In genomic region chr1:152903591-152904135, GRCm38 (mm10) we compare ENCODE assay signal across 8 mouse cellular contexts. TPM values are rescaled to one million over a fixed set of nuclear protein-coding genes. Genes with fewer than 3 reads are reported as not detected.
DNase-seq lines count a peak whose midpoint lies in the region; ATAC-seq and TF ChIP-seq lines count a peak whose summit lies in the region.

No protein-coding gene starts in this region.

- in situ Hi-C loops in Patski (cut with MboI; ENCODE audit: low pct_unique_long_range_greater_than_20kb), result loop anchor here (5.0 kb wide), 2 partner anchors 111 to 189 kb away; no protein-coding TSS in a partner anchor

- H3K27ac ChIP-seq in lung, embryonic 14.5 days (ENCODE audit: low read depth), result peak overlapping the region; percentile 98
- H3K27ac ChIP-seq in embryonic facial prominence, embryonic 11.5 days (replicated peaks; ENCODE audit: low read depth, low read length), result peak overlapping the region; percentile 91
- H3K27ac ChIP-seq in hindbrain, embryonic 16.5 days (ENCODE audit: low read depth, low read length), result peak overlapping the region; percentile 100
- peak overlapping the region; percentile 99 for H3K27ac ChIP-seq in midbrain, embryonic 10.5 days (replicated peaks)

- peak; percentile 11; the same call in 1 of the 2 replicates for ATAC-seq in lung, embryonic 14.5 days (ENCODE audit: insufficient read depth)
- ATAC-seq in Patski, result peak; percentile 7
- ATAC-seq in embryonic facial prominence, embryonic 11.5 days (replicated peaks; ENCODE audit: insufficient number of reproducible peaks, low FRiP score, low TSS enrichment, low read depth), result peak; percentile 36; the same call in 1 of the 2 replicates
- ATAC-seq in hindbrain, embryonic 16.5 days, result peak; percentile 50

- H3K4me3 ChIP-seq in lung, embryonic 14.5 days (ENCODE audit: low read depth, low read length), result peak overlapping the region; percentile 85
- peak overlapping the region; percentile 92 for H3K4me3 ChIP-seq in embryonic facial prominence, embryonic 11.5 days (ENCODE audit: low read depth, low read length)
- peak overlapping the region; percentile 80 for H3K4me3 ChIP-seq in hindbrain, embryonic 16.5 days (ENCODE audit: low read length)
- peak overlapping the region; percentile 96 for H3K4me3 ChIP-seq in midbrain, embryonic 10.5 days

- peak; percentile 55 for DNase-seq in lung, embryonic 14.5 days
- DNase-seq in lung, postnatal 10 days, result no peak
- DNase-seq in Patski (ENCODE audit: low read depth, low spot score), result no peak
- peak; percentile 51 for DNase-seq in embryonic facial prominence, embryonic 11.5 days (ENCODE audit: low spot score)
- DNase-seq in midbrain, embryonic 10.5 days (ENCODE audit: low spot score), result no peak
- peak; percentile 62 to 66 for DNase-seq in thymus, postnatal 36 days
- DNase-seq in layer of hippocampus, adult 11-12 months (ENCODE audit: low spot score), result no peak

- H3K9me3 ChIP-seq in lung, embryonic 14.5 days (ENCODE audit: low read depth, low read length), result no peaks in the 10 kb centered on the region
- no peaks in the 10 kb centered on the region for H3K9me3 ChIP-seq in embryonic facial prominence, embryonic 11.5 days (replicated peaks; ENCODE audit: control insufficient read depth, low read length)
- H3K9me3 ChIP-seq in hindbrain, embryonic 16.5 days (ENCODE audit: control insufficient read depth, low read length), result no peaks in the 10 kb centered on the region
- H3K9me3 ChIP-seq in midbrain, embryonic 10.5 days (replicated peaks), result no peaks in the 10 kb centered on the region

- POLR2A ChIA-PET in Patski (lab: Charles Lee), result no interaction called here

- H3K36me3 ChIP-seq in lung, embryonic 14.5 days (ENCODE audit: insufficient read depth), result peaks cover 7% of the 10 kb centered on the region
- no peaks in the 10 kb centered on the region for H3K36me3 ChIP-seq in embryonic facial prominence, embryonic 11.5 days (replicated peaks; ENCODE audit: control insufficient read depth, insufficient read depth, low read depth, low read length)
- no peaks in the 10 kb centered on the region for H3K36me3 ChIP-seq in hindbrain, embryonic 16.5 days (ENCODE audit: control insufficient read depth, insufficient read depth, low read length)
- peaks cover 13% of the 10 kb centered on the region for H3K36me3 ChIP-seq in midbrain, embryonic 10.5 days

- peaks cover 11% of the 10 kb centered on the region for H3K4me1 ChIP-seq in lung, embryonic 14.5 days (ENCODE audit: insufficient read depth)
- no peaks in the 10 kb centered on the region for H3K4me1 ChIP-seq in embryonic facial prominence, embryonic 11.5 days (ENCODE audit: control insufficient read depth, insufficient read depth, low read length)
- peaks cover 17% of the 10 kb centered on the region for H3K4me1 ChIP-seq in hindbrain, embryonic 16.5 days (ENCODE audit: control insufficient read depth, insufficient read depth, low read depth, low read length)
- H3K4me1 ChIP-seq in midbrain, embryonic 10.5 days, result peaks cover 32% of the 10 kb centered on the region

- peak overlapping the region; percentile 78 for H3K9ac ChIP-seq in lung, embryonic 14.5 days
- peak overlapping the region; percentile 92 for H3K9ac ChIP-seq in embryonic facial prominence, embryonic 11.5 days (replicated peaks; ENCODE audit: low read length)
- H3K9ac ChIP-seq in hindbrain, embryonic 16.5 days (ENCODE audit: low read depth, low read length), result peak overlapping the region; percentile 70

- CTCF ChIA-PET in Patski (lab: Charles Lee), result no interaction called here

- WGBS in lung, embryonic 14.5 days, result under 1% methylated on average over 36 of the region's 36 CpGs
- under 1% methylated on average over 36 of the region's 36 CpGs for WGBS in embryonic facial prominence, embryonic 11.5 days
- 0% methylated on average over 36 of the region's 36 CpGs for WGBS in hindbrain, embryonic 16.5 days
- WGBS in midbrain, embryonic 10.5 days, result under 1% methylated on average over 36 of the region's 36 CpGs

- no peak for TF ChIP-seq CTCF in lung, embryonic 14.5 days (IDR thresholded peaks at IDR 0.05; ENCODE audit: low read depth)
- no peak for TF ChIP-seq CTCF in Patski (IDR thresholded peaks at IDR 0.05)

- peak overlapping the region; percentile 100 for H3K4me2 ChIP-seq in lung, embryonic 14.5 days
- peak overlapping the region; percentile 69 for H3K4me2 ChIP-seq in embryonic facial prominence, embryonic 11.5 days (ENCODE audit: low read depth, low read length)
- peak overlapping the region; percentile 96 for H3K4me2 ChIP-seq in hindbrain, embryonic 16.5 days (ENCODE audit: low read length)

- H3K27me3 ChIP-seq in lung, embryonic 14.5 days (ENCODE audit: insufficient read depth, low read length), result no peaks in the 10 kb centered on the region
- peaks cover 3% of the 10 kb centered on the region for H3K27me3 ChIP-seq in Patski
- H3K27me3 ChIP-seq in embryonic facial prominence, embryonic 11.5 days (ENCODE audit: control insufficient read depth, insufficient read depth, low read length), result no peaks in the 10 kb centered on the region
- H3K27me3 ChIP-seq in hindbrain, embryonic 16.5 days (replicated peaks; ENCODE audit: control insufficient read depth, insufficient read depth, low read length), result no peaks in the 10 kb centered on the region
- H3K27me3 ChIP-seq in midbrain, embryonic 10.5 days (ENCODE audit: low read depth, poor library complexity, severe bottlenecking), result no peaks in the 10 kb centered on the region

RNA-seq across cellular contexts. Expression of gene Smg7, which starts 1.2 kb away (rescaled TPM):
- 40.9 and 44.1 TPM in 2 replicates for polyA plus RNA-seq in lung, embryonic 14.5 days (2014; fragmentation: Nextera tagmentation; extraction: Ambion mirVana)
- polyA plus RNA-seq in Patski (2021), result 44.0 TPM
- 42.8 and 44.6 TPM in 2 replicates for polyA plus RNA-seq in embryonic facial prominence, embryonic 11.5 days (2014; fragmentation: Nextera tagmentation; extraction: Ambion mirVana)
- polyA plus RNA-seq in hindbrain, embryonic 16.5 days (2015; fragmentation: Nextera tagmentation; extraction: Ambion mirVana), result 27.3 and 32.6 TPM in 2 replicates
- polyA plus RNA-seq in midbrain, embryonic 10.5 days (2016; fragmentation: Nextera tagmentation; extraction: Ambion mirVana), result 35.4 and 40.0 TPM in 2 replicates

RNA-seq across cellular contexts. Expression of gene Nmnat2, which starts 51.1 kb away (rescaled TPM):
- polyA plus RNA-seq in lung, embryonic 14.5 days (2014; fragmentation: Nextera tagmentation; extraction: Ambion mirVana), result 3.6 and 4.1 TPM in 2 replicates
- polyA plus RNA-seq in Patski (2021), result 0.14 TPM
- 4.3 and 6.8 TPM in 2 replicates for polyA plus RNA-seq in embryonic facial prominence, embryonic 11.5 days (2014; fragmentation: Nextera tagmentation; extraction: Ambion mirVana)
- 75.4 and 83.4 TPM in 2 replicates for polyA plus RNA-seq in hindbrain, embryonic 16.5 days (2015; fragmentation: Nextera tagmentation; extraction: Ambion mirVana)
- polyA plus RNA-seq in midbrain, embryonic 10.5 days (2016; fragmentation: Nextera tagmentation; extraction: Ambion mirVana), result 10.5 and 10.7 TPM in 2 replicates

Comparison
In these comparisons a context has a peak if more than half of its experiments do, and no peak if none do; other contexts are left out.
1. DNase-seq: peak in lung, embryonic 14.5 days (single experiment), embryonic facial prominence, embryonic 11.5 days (single experiment) and thymus, postnatal 36 days (2 of 2); none in lung, postnatal 10 days (single experiment), Patski (single experiment), midbrain, embryonic 10.5 days (single experiment) and layer of hippocampus, adult 11-12 months (single experiment).
2. Peak in every context shown above with its lines, with median percentiles within 50 percentile points of each other: ATAC-seq, H3K27ac ChIP-seq, H3K4me2 ChIP-seq, H3K4me3 ChIP-seq and H3K9ac ChIP-seq.